Mouse (Mus musculus) cortical plate, adult 2 months (tissue): ENCODE measurements at regions not wholly inside any gene's neighbourhood (a gene's known extent, or its start where the extent isn't known, plus 50 kb on each side); places are given as distances from the start of the nearest gene placed in this dataset.

Experiments used
- CTCF ChIP-seq: fragments of 200-500 bp; IDR thresholded peaks from 2 replicates; pipeline ENCODE4 v1.5.1; 2011; ENCODE audit warnings: mild to moderate bottlenecking, control low read depth, low read length; ENCODE audit not compliant: insufficient read depth; ENCODE audit errors: extremely low read depth
- POLR2A ChIP-seq: fragments of 200-500 bp; IDR thresholded peaks from 2 replicates; pipeline ENCODE4 v1.6.1; 2011; ENCODE audit warnings: mild to moderate bottlenecking, low read length, control low read depth; ENCODE audit not compliant: insufficient read depth; ENCODE audit errors: extremely low read depth

DNA sequence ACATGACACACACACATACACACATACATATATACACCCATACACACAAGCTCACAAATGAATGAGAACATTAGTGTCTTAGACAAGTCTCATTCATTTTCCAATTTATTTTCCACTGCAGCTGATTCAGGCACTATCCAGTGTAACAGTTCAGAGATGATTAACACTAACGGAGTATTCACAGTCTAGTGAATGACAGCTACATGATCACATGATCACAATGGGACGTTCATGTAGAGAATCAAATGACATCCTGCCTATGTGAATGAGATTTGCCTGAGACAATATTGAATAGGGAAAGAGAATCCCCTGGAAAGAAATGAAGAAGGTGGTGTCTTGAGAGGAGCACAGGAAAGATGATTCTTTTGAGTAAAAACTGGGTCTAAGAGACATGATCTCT, 249.7 kb upstream of the Adamts9 start:
- no peak for TF ChIP-seq CTCF
- TF ChIP-seq POLR2A = no peak
